Mouse (Mus musculus) neutrophil, adult 5-6 weeks (primary cell): Measurements from ENCODE around the gene Aunip. TPM values are rescaled to one million over a fixed set of nuclear protein-coding genes. Genes with fewer than 3 reads are reported as not detected.
A peak's percentile ranks its signal among the peaks of the same experiment; 100 is the strongest.

Experiments
- ATAC-seq: fragments of 151-379, 151-347 bp; 2 replicates; pipeline ENCODE4 v1.8.0; 2017; ENCODE audit warnings: mild to moderate bottlenecking, moderate TSS enrichment; ENCODE audit not compliant: insufficient number of reproducible peaks, poor library complexity, low FRiP score, severe bottlenecking; ENCODE audit errors: extremely low read depth
- total RNA-seq: library from RNA; stranded (forward); fragments of 200-1000 nt; gene quantifications from 2 replicates; pipeline ENCODE4 v1.2.3, GENCODE M21; 2017

Aunip gene
- total RNA-seq, result not detected in 2 replicates

DNA sequence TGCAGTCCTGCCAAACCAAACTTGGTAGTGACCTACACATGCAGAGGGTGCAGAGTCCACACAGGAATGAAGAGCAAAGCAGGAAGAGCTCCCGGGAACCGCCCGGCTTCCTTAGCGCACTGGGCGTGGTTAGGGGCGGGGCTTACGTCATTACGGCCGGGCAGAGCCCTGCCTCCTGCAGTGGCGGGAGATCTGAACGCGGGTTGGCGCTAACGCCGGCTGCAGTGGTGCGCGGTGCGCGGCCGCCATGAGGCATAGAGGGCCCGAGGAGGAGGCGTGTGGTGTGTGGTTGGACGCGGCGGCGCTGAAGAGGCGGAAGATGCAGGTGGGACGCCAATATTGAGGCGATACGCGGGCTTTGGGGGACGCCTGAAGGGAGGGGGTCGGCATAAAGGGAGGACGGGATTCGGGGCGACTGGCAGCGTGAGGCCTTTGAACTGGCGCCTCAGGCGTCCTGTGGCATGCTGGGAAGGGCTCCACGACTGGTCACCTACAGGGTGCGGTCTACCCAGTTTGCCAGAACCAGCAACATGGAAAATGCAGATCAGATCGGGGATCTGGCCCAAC, at the start of gene Aunip:
Gene Aunip, plus strand, starts transcription at position 155 of the 567 bp plus-strand sequence.
- peak; percentile 80 for ATAC-seq

DNA sequence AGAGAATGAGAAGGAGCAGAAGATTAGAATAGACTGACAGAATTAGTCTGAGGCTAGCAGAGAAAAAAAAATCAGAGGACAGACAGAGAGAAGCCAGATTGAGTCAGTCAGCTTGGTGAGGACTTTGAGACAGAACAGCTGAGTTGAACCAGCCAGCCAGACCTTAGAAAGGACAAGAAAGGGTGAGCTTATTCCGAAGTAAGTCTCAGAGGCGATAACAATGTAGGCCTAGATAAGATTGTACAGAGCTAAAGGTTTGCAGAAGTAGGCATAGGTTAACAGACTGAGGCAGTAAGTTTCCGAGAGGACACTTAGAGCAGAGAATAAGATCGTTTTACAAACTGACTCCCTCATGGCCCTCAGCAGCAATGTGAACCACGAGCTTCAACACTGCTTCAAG, 49.5 kb upstream of the Aunip start:
- no peak for ATAC-seq

DNA sequence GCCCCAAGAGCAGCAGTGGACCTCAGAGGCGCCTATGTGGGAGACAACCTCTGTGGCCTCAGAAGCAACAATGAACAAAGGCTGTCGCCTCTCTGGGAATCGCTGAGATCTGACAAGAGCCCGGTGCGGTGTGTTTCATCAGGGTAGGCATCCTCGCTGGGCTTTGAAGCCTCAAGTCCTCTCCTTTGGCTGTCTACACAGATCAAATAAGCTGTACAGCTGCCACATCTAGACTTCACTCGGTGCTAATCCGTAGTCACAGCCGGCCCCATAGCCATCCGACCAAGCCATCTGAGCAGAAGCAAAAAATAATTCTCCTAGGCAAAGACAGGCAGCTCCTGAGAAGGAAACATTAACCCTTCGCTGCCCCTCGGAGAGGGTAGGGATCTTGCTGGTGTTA, 45.0 kb upstream of the Aunip start:
- ATAC-seq, result no peak

DNA sequence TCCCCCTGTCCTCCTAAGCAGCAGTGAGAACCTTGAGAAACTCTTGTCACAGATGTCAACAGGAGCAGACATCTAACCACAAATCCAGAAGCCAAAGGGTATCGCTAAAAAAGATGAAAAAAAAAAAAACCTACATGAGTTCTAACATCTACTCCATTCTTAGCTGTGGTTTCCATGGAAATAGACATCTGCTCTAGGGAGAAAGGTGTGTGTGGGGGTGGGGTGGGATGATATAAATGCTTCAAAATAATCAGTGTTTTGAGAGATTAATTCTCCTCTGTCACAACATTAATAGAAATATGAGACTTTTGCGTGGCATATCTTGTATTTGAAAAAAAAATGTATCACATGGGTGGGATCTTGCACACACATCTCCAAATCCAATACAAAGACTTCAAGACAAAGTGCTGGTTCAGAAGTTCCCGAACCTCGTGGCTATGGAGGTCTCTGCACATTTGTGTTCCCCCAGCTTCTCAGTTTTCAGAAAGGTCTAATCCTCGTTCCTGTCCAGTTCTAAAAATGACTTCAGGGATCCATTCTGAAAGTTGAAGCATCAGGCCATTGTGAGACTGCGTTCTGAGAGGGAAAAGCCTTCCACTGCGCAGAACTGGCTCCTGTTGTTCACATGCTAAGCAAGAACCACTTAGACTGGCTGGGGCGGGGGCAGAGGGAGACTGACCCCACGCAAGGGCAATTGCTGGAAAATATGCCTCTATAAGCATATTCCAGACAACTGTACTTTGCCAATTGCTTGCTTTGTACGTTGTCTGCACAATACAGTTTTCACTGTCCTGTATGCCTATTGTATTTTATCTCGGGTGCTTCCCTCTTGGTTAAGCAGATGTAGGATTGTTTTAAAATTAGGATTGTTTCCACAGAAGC, 44.2 kb upstream of the Aunip start:
- ATAC-seq, result no peak

DNA sequence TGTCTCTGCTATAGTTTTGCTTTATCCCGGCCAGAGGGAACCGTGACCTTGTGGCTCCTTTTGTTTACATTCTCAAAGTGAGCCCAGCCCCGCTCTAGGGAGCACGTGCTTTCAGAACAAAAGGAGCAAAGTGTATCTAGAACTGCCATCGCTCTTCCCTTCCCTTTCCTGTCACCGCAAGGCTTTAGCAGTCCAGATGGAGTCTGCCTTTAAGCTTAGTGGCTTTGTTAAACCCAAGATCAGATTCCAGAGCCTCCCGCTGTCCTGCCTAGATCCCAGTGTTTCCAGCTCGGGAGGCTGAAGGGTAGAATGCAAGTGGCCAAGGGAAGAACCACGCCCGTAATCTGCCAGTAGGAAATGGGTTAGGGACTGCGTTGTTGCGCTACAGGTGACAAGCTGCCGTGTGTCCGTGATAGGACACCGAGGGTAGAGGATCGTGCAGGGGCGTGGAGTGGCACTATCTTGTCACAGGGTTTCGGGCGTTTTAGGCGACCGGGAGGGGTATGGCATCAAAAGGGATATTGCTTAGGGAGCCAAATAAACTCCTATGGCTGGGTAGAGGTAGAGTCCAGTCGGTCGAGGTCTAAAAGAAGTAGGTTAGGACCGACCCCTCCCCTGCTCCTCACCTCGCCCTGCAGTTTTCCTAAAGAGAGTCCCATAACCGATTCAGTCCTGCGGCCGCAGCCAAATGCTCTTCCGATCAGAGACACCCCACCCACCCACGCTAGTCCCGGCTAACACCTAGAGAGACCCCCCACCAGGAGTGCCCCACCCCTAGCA, 43.2 kb upstream of the Aunip start:
- ATAC-seq, result no peak

DNA sequence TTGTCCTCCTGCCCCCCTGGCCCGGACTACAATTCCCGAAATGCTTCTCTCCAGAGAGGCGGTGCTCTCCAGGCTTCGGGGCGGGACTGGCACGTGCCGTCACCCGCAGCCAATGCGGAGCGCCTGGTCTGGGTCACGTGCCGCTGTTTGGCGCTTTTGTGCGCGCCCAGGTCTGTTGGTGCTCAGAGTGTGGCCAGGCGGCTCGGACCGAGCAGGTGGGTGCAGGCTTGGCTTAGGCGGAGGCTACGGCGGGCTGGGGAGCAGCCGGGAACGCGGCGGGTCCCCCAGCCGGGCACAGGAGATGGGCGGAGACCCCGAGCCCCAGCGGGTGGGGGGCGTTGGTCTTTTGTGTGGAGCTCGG, 42.6 kb upstream of the Aunip start, which contains the start of gene Stmn1:
Gene Stmn1, plus strand, starts transcription at position 106 of the 361 bp plus-strand sequence.
- peak; percentile 83 for ATAC-seq

DNA sequence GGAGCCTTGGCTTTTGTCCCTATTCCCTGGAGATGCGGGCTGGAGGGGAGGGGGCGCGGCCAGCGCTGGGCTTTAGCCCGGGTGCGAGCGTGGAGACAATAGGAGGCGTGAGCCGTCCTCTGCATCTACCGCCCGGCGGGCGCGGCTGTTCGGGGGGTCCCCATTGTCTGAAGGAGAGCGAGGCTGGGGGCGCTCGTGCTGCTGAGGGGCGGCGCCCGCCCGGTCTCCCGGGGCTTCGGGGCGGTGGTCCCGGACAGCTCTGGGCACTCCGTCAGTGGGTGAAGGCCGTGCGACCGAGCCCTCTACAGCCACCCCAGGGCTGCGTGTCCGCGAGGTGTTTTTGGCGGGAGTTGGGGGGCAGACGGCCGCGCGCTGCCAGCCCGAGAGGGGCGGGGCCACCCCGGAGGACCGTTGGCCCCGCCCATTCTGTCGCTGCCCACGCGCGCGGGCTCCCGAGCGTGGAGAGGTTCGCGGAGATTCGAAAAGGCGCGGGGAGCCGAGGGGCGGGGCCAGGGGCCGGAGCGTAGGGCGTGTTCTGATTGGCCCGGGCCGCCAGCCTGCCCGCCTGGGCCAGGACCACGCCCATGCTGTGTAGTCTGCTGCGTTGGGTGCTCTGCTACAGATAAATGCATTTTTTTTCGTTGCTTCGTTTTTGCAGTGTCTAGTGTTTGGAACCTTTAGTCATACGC, 42.1 kb upstream of the Aunip start:
- ATAC-seq, result peak; percentile 84

DNA sequence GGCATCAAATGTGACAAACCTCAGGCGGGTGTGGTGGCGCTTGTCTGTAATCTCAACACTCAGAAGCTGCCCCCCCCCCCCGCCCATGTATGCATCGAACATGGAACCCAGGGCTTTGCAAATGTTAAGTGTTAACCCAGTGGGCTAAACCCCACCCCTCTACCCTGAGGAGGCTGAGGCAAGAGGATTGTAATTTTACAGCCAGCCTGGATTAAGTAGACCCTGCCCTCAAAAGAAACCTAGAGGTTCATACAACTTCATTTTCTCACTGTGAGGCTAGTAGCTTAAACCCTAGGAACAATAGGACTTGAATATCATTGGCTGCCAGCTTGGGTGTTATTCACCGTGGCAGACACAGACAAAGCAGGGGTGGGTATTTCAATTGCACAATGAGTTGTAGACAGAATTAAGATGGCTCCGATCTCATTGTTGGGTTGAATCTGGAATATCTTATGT, 41.4 kb upstream of the Aunip start:
- ATAC-seq, result no peak

DNA sequence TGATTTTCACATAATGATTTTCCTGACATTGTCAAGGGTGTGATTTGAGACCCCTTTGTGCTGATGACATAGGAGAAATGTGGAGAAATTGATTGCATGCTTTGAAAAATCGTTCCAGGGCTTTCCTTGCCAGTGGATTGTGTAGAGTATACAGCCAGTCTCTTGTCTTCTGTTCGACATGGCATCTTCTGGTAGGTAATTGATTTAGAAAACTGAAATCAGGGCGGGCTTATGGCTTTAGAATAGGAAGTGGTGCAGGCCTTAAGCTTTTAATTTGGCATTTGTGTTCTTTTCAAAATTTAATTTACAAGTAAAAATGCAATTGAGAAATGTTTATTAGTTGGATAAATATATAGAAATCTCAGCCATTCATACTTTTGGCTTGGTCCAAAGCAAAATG, 40.8 kb upstream of the Aunip start:
- ATAC-seq, result no peak

DNA sequence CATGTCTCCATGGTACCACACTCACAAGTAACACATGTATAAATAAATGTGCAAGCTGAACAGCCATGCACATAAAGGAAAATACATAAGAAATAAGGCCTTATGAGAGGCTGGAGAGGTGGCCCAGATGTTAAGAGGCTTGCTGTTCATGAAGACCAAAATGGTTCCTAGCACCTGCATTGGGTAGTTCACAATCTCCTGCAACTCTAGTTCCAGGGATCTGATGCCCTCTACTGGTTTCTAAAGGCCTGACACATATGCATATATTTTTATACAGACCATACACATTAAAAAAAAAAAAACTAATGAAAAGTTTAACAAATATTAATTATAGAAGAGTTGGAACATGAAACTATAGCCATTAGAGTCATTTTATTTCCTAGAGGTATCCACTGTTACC, 39.3 kb upstream of the Aunip start:
- no peak for ATAC-seq

DNA sequence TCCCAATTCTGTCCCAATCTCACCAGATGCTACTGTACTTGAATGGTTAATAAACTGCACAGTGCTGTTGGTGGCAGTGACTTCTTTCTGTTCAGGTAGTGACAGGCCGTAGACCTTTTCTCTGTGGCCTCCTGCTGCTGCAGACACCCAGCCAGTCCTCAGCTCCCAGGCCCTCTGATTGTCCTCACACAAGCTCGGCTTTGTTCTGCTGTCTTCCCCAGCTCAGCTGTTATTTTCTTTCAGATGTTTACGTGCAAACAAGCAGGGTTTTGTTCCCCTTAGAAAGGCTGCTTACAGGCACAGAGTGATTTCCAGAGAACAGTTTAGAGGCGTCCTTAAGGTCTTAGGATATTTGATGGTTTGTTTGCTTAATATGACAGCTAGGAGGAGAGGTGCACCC, 37.0 kb upstream of the Aunip start:
- ATAC-seq, result no peak

DNA sequence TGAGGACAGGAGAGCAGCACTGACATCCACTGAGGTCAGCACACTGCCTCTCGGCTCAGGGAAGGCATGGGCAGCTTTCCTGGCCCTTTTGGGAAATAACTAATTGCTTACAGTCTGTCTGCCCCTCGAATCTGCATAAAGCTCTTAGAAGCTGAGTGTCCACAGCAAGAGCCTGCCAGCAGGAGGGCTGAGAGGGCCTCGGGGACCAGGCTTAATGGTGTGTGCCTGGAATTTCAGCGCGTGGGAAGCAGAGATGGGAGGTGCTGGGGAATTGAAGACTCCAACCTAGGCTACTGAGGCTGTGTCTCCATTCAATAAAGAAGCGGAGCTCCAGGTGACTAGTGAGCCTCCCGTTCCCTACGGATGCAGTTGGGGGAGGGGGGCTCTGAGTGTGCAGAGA, 36.6 kb upstream of the Aunip start:
- no peak for ATAC-seq

DNA sequence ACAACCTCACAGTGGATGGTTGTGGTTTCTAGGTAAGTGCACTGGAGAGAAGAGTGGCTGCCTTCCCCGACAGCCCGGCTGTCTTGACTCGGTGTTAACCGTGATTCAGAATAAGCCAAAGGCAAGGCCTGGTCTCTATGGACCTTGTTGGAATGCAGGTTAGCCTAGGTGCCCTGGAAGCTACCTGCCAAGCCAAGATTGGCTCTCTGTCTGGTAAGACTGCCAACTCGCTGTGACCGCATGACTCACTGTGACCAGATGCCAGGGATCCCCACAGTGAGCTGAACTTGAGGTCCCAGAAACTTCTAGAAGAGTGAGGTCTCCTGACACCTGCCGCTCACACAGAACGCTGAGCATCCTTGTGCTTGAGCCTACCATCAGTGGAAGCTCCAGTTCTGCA, 33.9 kb upstream of the Aunip start:
- ATAC-seq, result no peak

DNA sequence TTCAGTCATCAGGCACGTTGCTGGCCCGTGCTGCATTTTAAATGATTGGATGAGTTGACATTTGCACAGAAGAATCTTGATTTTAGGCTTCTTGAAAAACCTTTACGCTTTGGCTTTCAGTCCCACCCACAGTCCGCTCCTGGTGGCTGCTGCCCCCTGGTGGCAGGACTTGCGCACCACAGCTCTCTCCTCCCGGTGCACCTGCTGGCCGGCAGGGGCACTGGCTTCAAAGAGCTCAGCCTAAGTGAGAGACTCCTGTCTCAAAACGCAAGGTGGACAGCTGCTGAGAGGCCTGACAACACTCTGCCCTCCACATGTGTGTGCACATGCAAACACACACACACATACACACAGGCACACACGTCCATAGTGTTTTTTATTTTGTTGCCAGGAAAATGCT, 32.8 kb upstream of the Aunip start:
- peak; percentile 89 for ATAC-seq

DNA sequence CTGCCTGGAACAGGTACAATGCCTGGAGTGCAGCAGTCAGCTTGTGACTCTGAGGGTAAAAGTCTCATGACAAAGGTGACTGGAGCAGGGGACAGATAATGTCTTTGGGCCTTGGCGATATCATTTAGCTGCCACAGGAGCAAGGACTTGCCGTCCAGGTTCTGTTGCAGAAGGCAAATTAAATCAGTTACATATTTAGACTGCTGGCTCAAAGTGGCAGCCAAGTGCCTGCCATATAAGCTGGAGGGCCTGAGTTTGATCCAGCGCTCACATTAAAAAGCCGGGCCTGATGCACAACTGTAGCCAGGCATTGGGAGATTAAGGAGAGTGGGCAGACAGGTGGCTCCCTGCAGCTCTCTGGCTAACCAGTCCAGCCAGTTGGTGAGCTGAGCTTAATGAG, 31.0 kb upstream of the Aunip start:
- no peak for ATAC-seq

DNA sequence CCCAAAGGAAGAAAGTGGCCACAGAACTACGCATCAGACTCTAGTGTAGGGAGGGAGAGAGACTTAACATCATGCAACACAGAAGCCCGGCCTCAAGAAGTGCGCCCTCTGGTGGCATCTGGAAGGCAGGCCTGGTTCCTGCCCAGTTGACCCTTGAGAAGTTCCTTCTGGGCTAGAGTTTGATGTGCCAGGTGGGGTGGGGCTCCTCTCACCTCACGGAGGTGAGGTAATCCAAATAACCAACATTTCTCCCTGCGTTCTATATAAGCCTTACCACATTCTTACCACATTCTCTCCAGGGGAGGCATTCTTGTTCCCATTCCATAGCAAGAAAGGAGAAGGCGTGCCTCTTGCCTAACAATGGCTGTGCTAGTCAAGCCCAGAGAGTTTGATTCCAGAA, 29.9 kb upstream of the Aunip start:
- peak; percentile 68 for ATAC-seq

DNA sequence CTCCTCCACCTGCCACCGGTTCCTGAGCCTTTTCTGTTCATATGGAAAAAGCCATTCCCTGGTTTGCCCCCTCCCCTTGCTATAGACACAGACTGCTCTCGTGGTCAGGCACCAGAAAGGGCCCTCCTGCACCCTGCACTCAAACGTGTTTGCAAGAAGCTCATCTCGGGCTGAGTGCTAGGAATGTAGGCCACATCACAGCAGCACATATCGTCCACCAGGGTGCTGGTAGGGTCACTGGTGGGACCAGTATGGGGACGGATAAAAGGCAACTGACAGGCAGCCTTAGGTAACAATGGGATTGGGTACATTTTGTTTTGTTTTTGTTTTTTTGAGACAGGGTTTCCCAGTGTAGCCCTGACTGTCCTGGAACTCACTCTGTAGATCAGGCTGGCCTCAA, 29.5 kb upstream of the Aunip start:
- ATAC-seq, result no peak

DNA sequence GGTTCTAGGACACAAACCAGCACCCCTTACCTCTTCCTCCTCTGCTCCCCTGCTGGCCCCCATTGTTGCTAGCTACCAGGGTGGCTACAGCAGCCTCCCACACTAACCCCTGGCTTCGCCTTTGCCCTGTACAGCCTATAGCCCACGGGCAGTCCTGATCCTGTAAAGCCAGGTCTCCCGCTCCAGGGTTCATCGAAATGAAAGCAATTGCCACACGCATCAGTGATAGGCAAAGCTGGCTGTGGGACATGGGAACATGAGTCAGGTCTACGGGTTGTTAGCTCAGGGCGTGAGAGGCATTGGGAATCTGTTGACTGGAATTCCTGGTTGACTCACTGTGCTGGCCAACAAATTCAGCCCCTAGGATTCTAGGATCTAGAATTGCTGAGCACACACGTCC, 28.4 kb upstream of the Aunip start:
- ATAC-seq, result no peak

DNA sequence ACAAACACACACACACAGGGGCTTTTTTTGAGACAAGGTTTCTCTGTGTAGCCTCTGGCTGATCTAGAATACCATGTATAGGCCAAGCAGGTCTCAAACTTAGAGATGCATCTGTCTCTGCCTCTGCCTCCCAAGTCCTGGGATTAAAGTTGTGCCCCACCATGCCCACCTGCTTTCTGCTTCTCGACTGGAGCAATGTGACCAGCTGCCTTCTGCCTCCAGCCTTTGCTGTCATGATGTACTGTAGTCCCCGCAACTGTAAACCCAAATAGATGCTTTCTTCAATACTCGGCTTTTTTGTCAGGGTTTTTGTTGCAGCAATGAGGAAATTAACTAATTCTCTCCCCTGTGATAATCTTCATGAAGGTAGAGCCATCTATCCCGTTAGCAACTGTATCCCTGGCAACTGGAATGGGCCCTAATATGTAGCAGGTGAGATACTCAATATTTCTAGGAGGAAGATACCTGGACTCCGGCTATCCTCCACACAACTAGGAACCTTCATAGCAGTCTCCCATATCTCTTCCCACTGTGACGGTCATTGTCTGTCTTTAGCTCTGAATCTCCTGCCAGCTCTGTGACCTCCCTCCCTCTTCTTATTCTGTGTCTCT, 27.6 kb upstream of the Aunip start:
- no peak for ATAC-seq
